Mouse (Mus musculus) right cerebral cortex, postnatal 36 days (tissue): ENCODE data around the gene Lce1a1.
"Not testable (repeated sequence)": the region's sequence is repeated elsewhere in the genome, so short reads cannot be mapped to it uniquely, and the experiment has no call there.

ENCODE experiments used
- DNase-seq, 2 experiments: peaks; one replicate each; pipeline ENCODE4 v3.0.0; 2022; ENCODE audit warnings: low spot score in 2 of 2, mixed read lengths in 1 of 2

Lce1a1 gene

GRCm38 (mm10) chr3:92648207-92648606, at the start of gene Lce1a1:
Lce1a1 (minus strand) TSS chr3:92648307.
- no peak for DNase-seq

- DNase-seq = no peak
Measured at GRCm38 (mm10) chr3:92694613-92695012, 46.5 kb upstream of the Lce1a1 start.

DNA sequence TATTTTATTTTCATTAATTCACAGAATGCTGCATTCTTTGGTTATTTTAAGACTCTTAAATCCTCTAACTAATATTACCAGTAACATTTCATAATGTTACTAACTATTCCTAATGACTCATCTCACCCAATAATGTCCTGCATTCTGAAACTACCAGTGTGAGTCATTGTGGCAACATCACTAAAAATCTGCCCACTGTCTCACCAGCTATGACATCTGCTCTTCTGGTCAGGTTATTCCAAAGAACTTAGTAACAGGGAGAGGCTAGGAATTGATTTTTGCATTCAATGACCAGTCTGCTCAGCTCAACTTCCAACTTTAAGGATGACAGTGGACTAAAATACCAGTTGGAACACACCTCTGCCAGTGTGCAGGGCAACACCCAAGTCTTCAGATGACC, 43.6 kb upstream of the Lce1a1 start:
- no peak for DNase-seq

- DNase-seq = not testable (repeated sequence)
Measured at GRCm38 (mm10) chr3:92689154-92689553, 41.0 kb upstream of the Lce1a1 start.

- DNase-seq = no peak
Measured at GRCm38 (mm10) chr3:92687110-92687509, 39.0 kb upstream of the Lce1a1 start, which contains the start of gene Lce1d. Lce1d (minus strand) TSS chr3:92687210.

DNA sequence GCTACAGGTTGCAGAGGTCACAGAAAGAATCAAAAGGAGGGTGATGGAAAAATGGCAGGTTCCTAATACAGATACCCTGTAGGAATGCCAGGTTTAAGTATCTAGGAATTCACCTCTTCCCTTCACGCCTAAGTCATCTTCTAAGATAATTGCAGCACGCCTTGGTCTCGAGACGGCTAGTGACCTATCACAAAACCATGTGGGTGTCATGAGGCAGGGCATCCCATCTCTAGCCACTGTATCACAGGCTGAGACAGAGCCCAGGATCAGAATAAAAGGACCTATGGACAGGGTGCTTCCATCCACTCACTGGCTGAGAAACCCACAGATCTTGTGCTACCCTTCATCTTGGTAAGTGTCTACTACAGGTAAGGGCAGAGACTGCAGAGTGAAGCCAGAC, 30.8 kb upstream of the Lce1a1 start, which contains the start of gene Lce1c:
Gene Lce1c, plus strand, starts transcription at position 301 of the 400 bp plus-strand sequence.
- DNase-seq = no peak

GRCm38 (mm10) chr3:92670215-92670614, 22.1 kb upstream of the Lce1a1 start, which contains the start of gene Lce1a2:
Lce1a2 (minus strand) TSS chr3:92670315.
- no peak for DNase-seq

DNA sequence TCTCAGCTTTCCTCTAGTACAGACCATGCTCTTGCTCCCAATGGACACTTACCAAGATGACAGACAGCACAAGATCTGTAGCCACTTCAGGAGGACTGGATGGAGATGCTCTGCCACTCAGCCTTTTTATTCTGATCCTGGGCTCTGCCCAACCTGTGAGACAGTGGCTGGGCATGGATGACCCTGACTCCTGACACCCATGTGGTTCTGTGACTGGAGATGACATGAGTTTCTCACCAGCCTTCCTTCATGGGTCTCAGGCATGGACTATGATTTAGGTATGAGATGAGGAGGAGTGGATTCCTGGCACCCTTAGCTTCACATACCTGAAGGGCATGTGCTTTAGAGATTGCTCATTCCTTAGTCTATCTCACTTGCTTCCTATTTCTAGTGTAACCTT, 8.7 kb upstream of the Lce1a1 start, which contains the start of gene Lce1b:
Gene Lce1b, minus strand, starts transcription at position 101 of the 400 bp plus-strand sequence.
- DNase-seq = no peak

DNA sequence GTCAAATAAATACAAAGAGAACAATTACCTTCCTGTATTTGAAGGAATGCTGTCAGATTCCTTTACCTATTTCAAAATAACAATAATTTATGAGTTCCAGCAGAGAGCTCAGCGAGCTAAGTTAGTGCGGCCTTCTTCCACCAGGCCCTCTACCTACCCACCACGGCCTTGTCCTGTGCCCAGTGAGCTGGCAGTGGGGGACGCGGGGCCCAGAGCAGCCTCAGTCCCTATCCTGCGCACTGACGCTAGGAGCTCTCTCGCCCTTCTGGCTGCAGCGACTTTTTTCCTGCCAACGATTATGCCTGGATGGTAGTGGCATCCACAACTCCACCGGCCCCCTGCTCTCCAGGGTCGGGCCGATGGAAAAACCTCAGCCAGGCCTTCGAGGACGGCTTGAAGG, 8.3 kb downstream of the Lce1a1 start:
- no peak for DNase-seq

- DNase-seq = no peak
Measured at GRCm38 (mm10) chr3:92638653-92638991, 9.5 kb downstream of the Lce1a1 start.

- DNase-seq = no peak
Measured at GRCm38 (mm10) chr3:92637745-92638652, 10.1 kb downstream of the Lce1a1 start.

DNA sequence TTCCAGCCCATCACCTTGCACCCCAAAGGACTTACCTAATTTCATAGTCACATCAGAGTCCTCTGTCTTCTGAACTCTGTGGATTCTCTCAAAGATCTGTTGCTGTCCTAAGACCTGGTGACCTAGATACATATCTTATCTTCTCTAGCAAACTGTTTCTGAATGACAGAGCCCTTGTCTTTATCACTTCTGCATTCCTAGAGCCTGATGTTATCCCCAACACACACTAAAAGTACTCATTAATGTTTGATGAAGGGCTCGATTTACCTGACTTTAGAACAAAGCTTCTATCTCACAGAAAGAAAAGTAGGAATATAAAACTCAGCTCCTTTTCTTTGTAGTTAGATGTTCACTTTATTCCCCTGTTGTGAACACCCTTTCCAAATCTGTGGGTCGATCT, 26.5 kb downstream of the Lce1a1 start, which contains the start of gene Lce6a:
Gene Lce6a, minus strand, starts transcription at position 101 of the 400 bp plus-strand sequence.
- no peak for DNase-seq

DNA sequence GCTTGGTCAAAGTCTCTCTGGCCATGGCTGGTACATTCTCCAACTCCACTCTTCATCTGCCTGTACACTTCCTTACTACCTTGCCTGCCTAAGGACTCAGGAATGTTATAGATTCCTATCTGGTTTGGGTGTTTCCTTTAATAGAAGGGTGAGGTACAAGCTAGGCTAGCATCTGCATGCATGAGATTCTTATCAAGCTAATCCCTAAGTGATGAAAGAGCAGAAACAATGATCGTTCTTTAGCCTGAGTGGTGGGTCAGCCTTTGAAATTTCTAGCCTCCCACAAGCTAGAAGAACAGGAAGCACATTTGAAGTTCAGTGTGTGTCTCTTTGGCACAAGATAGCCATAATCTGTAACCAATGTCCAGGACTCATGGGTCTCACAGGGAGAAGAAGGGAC, 38.3 kb downstream of the Lce1a1 start:
- no peak for DNase-seq

- no peak for DNase-seq
Measured at GRCm38 (mm10) chr3:92607392-92607791, 40.7 kb downstream of the Lce1a1 start, which contains the start of gene 2210017I01Rik. 2210017I01Rik (minus strand) TSS chr3:92607492.

DNA sequence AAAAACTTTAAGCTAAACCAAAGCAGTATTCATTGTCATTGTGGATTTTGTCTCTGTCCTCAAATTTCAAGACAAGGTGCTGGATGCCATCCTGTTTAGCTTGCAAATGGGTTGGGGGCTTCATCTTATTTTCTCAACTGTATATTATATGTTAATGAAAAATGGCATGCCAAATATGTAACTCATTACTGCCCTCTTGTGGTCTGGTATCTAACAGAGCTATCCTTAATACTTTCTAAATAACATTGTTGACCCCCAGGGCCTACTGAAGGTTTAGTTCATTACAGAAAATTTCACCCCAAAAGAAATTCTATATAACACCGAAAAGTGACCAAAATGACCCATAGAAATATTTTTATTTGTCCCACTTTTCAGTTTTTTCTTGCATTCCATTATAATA, 45.9 kb downstream of the Lce1a1 start:
- DNase-seq = no peak

DNA sequence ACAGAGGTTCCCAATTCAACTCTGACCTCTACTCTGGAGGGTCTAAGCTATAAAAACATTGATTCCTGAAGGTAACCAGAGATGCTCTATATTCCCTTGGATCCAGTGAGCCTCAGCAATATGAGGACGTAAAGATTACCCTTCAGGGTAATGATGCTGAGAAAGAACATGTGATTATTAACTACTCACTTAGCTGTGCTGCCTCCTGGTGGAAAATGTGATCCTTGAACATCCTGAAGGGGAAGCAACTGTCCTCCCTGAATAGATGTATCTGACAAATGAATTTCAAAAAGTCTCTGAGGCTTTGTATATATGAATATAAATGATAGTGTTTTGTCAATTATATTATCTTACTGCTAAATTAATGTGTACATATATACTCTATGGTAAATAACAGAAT, 47.7 kb downstream of the Lce1a1 start:
- no peak for DNase-seq

GRCm38 (mm10) chr3:92599973-92600372, 48.1 kb downstream of the Lce1a1 start:
- DNase-seq = no peak

GRCm38 (mm10) chr3:92598429-92598828, 49.7 kb downstream of the Lce1a1 start:
- no peak for DNase-seq
